Mouse (Mus musculus): ENCODE measurements around the gene B020011L13Rik.
"Not testable (repeated sequence)": the region's sequence is repeated elsewhere in the genome, so short reads cannot be mapped to it uniquely, and the experiment has no call there.

DNA sequence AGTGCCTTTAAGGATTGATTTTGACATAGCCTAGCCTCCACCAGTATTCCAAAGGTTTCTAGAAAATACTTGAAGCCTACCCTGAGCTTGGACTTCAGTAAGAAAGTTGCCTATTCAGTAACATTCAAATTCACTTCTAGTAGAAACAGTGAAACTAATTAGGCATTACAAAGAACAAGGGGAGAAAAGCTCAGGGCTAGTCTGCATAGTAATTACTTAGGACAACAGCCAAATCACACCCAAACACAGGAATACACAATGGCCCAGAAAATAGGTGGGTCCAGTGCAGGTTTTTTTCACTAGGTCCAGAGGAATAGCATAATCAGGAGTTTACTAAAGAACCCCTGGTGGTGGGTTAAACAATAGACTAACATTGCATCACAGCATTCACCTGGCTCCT is 35.3 kb downstream of the B020011L13Rik start:
- not testable (repeated sequence) for TF ChIP-seq EP300, CTCF (IDR thresholded peaks at IDR 0.05; ENCODE audit: low read depth)

Data from liver, embryonic 14.5 days (tissue).